Mouse (Mus musculus) forebrain, embryonic 15.5 days (tissue): Measurements from ENCODE around the gene Gimap1. TPM values are rescaled to one million over a fixed set of nuclear protein-coding genes. Genes with fewer than 3 reads are reported as not detected.
A peak's percentile ranks its signal among the peaks of the same experiment; 100 is the strongest.

ENCODE experiments used
- ATAC-seq: fragments of 200-750 bp; cut with Nextera tagmentation; replicated peaks from 2 replicates; pipeline ENCODE4 v1.8.0; 2017; ENCODE audit warnings: mild to moderate bottlenecking, moderate TSS enrichment, moderate library complexity
- H3K27ac ChIP-seq: fragments of 300-500 bp; sonication (generic); replicated peaks from 2 replicates; pipeline ENCODE4 v1.5.1; 2015; ENCODE audit warnings: mild to moderate bottlenecking, inconsistent platforms
- H3K27me3 ChIP-seq: fragments of 300-500 bp; sonication (generic); 2 replicates; pipeline ENCODE4 v1.6.1; 2015; ENCODE audit warnings: inconsistent platforms
- H3K36me3 ChIP-seq: fragments of 300-500 bp; sonication (generic); 2 replicates; pipeline ENCODE4 v1.6.1; 2015; ENCODE audit warnings: mild to moderate bottlenecking, inconsistent platforms
- H3K4me1 ChIP-seq: fragments of 300-500 bp; sonication (generic); 2 replicates; pipeline ENCODE4 v1.6.1; 2015; ENCODE audit warnings: inconsistent platforms
- H3K4me2 ChIP-seq: fragments of 300-500 bp; sonication (generic); replicated peaks from 2 replicates; pipeline ENCODE4 v1.6.1; 2015; ENCODE audit warnings: mild to moderate bottlenecking, inconsistent platforms
- H3K4me3 ChIP-seq: fragments of 300-500 bp; sonication (generic); 2 replicates; pipeline ENCODE4 v1.5.1; 2015; ENCODE audit warnings: mild to moderate bottlenecking, inconsistent platforms
- H3K9ac ChIP-seq: fragments of 300-500 bp; sonication (generic); replicated peaks from 2 replicates; pipeline ENCODE4 v1.6.1; 2015; ENCODE audit warnings: mild to moderate bottlenecking, inconsistent platforms
- H3K9me3 ChIP-seq: fragments of 300-500 bp; sonication (generic); 2 replicates; pipeline ENCODE4 v1.6.1; 2016; ENCODE audit warnings: inconsistent platforms
- WGBS: fragments of 180-500 bp; shearing (Covaris S2); methylation state at CpG from one replicate; pipeline ENCODE4 v1.1.7; 2015; ENCODE audit warnings: mixed read lengths; 5-methylcytosine and 5-hydroxymethylcytosine counted together
- polyA plus RNA-seq: library from polyadenylated mRNA; unstranded; fragments of >200 nt; fragmentation: Nextera tagmentation; extraction: Ambion mirVana; gene quantifications from 2 replicates; pipeline ENCODE4 v1.2.1, GENCODE M21; 2015

The Gimap1 gene
- polyA plus RNA-seq, 1 experiment from 2014 or later, result 4.1 TPM

DNA sequence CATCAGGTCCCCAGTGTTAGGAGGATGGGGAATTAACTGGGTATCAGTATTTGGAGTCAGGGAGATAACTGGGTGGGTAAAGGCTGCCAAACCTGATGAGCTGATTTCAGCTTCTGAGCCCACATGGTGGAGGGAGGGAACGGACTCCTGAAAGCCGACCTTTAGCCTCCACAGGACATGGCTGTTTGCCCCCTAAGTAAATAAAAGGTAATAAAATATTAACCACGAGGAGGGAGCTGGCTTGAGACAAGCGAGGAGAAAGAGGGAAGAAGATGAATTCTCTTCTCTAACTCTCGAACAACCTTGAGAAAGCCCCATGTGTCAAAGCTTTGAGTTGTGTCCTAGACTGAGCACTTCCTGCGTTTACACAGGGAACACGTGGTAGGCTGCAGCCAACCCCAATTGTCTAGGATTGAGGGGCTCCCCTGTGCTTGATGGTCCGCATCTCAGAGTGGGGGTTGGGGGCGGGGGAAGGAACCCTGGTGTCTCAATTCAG is 2.9 kb downstream of the Gimap1 start:
- no peak overlapping the region for H3K27ac ChIP-seq
- 46% methylated on average over 9 of the region's 9 CpGs for WGBS
- H3K27me3 ChIP-seq, result peaks cover 24% of the 10 kb centered on the region
- 0 out of 2 replicates have a peak, but pooled peaks cover 5% of the 10 kb centered on the region for H3K4me1 ChIP-seq
- peak overlapping the region; percentile 59; the same call in 1 of the 2 replicates for H3K4me2 ChIP-seq
- peak overlapping the region; percentile 48 for H3K4me3 ChIP-seq
- no peaks in the 10 kb centered on the region for H3K36me3 ChIP-seq
- ATAC-seq, result 0 out of 2 replicates have a peak, but pooled peaks have one; percentile 48
- H3K9ac ChIP-seq, result no peak overlapping the region
- no peaks in the 10 kb centered on the region for H3K9me3 ChIP-seq

DNA sequence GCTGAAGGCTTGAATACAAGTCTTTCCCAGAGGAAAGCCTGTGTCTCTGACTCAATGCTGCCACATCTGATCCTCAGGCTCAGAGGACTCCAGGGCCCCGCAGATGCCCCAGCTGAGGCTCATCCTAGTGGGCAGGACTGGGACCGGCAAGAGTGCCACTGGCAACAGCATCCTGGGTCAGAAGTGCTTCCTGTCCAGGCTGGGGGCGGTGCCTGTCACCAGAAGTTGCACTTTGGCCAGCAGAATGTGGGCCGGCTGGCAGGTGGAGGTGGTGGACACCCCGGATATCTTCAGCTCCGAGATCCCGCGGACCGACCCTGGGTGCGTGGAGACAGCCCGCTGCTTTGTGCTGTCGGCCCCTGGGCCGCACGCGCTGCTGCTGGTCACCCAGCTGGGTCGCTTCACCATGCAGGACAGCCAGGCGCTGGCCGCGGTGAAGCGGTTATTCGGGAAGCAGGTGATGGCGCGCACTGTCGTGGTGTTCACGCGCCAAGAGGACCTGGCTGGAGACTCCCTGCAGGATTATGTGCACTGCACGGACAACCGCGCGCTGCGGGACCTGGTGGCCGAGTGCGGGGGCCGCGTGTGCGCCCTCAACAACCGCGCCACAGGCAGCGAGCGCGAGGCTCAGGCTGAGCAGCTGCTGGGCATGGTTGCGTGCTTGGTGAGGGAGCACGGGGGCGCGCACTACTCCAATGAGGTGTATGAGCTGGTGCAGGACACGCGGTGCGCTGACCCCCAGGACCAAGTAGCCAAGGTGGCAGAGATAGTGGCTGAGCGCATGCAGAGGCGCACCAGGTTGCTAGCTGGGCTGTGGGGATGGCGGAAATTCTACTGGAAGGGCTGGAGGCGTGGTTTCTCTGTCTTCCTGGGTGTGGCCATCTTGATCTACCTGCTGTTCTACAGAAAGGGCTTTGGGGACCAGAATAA is 3.8 kb downstream of the Gimap1 start:
- H3K4me3 ChIP-seq, result peak overlapping the region; percentile 48
- H3K9me3 ChIP-seq, result no peaks in the 10 kb centered on the region
- peaks cover 24% of the 10 kb centered on the region for H3K27me3 ChIP-seq
- H3K27ac ChIP-seq, result no peak overlapping the region
- 0 out of 2 replicates have a peak, but pooled peaks cover 5% of the 10 kb centered on the region for H3K4me1 ChIP-seq
- H3K36me3 ChIP-seq, result no peaks in the 10 kb centered on the region
- H3K4me2 ChIP-seq, result peak overlapping the region; percentile 59
- peak; percentile 70 for ATAC-seq
- peak overlapping the region; percentile 40 for H3K9ac ChIP-seq
- 1% methylated on average over 52 of the region's 52 CpGs for WGBS

DNA sequence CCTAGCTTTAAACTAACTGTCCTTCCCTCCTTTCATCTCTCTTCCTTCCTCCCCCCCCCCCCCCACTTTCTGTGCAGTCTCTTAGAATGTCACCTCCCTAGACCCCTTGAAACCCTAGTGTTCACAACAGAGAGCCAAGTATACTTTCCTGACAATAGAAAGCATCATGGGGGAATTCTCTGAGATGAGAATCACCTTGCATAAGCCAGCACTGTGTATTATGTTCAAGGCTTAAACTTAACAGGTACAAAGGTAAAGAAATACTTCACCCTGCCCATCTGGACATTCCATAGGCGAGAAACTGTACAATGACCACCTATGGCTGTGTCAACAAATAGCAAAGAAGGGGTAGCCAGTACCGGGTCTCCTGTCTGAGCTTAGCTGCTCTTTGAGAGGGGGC is 6.6 kb downstream of the Gimap1 start:
- Histone ChIP-seq H3K27ac (no peak overlapping the region), H3K36me3 (no peaks in the 10 kb centered on the region), H3K27me3 (peaks cover 24% of the 10 kb centered on the region), H3K4me1 (0 out of 2 replicates have a peak, but pooled peaks cover 5% of the 10 kb centered on the region), H3K9ac (no peak overlapping the region), H3K4me2 (no peak overlapping the region), H3K9me3 (no peaks in the 10 kb centered on the region), H3K4me3 (no peak overlapping the region)
- ATAC-seq, result no peak
- WGBS, result 62% methylated on average over 2 of the region's 2 CpGs

DNA sequence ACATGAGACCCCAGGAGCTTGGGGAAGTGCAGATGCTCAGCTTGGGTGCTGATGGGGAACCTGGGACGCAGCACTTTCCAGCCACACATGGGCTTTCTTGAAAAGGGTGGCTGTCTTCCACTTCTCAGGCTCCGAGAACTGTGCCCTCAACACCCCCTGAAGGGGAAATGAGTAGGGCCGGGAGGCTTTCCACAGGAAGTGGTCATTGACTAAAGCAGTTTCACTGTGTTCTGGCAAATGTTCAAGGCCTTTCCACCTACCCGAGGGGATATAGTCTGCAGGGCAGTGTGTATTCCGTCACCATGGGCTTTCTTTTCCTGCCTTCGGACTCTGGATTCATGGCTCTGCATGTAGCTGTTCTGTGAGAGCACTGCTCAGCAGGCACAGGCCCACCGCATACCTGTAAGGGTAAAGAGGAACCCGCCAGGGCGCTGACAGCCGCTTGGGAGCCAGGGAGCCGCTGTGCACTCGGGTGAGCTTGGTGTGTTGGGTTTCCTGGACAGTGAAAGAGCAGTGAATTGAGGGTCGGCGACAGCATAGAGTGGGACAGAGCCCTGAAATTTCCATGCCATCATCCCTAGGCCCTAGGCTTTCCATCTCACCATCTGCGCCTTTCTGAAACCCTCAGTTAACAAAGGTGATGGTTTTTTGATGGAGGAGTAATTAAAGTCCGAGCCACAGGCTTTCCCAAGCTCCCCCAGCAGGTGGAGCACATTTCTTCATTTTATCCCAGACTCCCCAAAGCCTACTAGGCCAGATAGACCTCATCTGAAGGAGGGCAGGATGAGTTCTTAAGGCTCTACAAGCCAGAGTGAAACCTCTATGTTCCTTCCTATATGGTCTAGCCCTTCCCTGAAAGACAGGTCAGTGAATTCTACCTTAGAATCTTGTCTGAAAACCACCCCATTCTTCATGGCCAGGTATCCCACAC is 7.4 kb downstream of the Gimap1 start, which contains the start of gene Gimap5:
Gimap5 (plus strand) TSS at position 239 of the 931 bp plus-strand sequence.
- H3K9me3 ChIP-seq, result no peaks in the 10 kb centered on the region
- H3K36me3 ChIP-seq, result no peaks in the 10 kb centered on the region
- H3K9ac ChIP-seq, result no peak within 1 kb of the TSS
- 47% methylated on average over 16 of the region's 16 CpGs for WGBS
- peaks cover 24% of the 10 kb centered on the region for H3K27me3 ChIP-seq
- H3K4me3 ChIP-seq, result no peak within 1 kb of the TSS
- 0 out of 2 replicates have a peak within 1 kb of the TSS, but pooled peaks have one; percentile 6 for H3K4me2 ChIP-seq
- H3K4me1 ChIP-seq, result 0 out of 2 replicates have a peak, but pooled peaks cover 5% of the 10 kb centered on the region
- ATAC-seq, result no peak
- H3K27ac ChIP-seq, result no peak within 1 kb of the TSS

DNA sequence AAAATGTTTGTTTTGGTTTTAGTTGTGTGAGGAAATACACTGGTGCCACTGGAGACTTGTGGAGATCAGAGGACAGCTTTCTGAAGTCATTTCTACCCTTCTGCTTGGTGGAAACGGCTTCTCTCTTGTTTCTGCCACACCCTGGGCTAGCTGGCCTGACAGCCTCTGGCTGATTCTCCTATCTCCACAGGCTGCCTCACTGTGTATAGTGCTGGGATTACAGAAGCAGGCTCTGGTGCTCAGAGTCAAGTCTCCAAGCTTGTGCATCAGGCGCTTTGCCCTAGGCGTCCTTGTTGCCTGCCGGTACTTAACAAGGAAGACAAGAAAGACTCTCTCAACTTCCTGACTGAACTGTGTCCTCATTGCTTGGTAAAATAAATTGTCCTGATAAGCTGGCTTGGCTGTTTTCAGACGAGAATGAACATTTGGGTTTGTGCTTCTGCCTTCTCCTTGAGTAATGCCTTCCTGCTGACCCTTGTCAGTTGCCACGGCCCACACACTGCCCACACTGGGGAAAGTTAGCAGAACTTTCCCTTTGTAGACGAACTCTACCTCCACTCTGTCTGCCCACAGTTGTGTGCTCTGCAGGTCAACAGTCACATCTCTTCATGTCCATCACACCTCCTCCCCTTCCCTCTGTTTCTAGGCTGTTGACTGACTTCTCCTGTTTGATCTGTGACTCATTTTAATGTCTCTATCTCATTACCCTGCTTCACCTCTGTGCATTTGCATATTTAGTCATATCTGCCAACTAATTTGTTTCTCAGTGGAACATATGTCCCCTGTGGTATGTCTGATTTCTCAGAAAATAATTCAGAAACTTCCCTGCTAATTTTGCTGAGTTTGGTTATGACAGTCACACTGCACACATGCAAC is 8.5 kb downstream of the Gimap1 start:
- Histone ChIP-seq H3K9me3 (no peaks in the 10 kb centered on the region), H3K4me1 (0 out of 2 replicates have a peak, but pooled peaks cover 4% of the 10 kb centered on the region), H3K36me3 (no peaks in the 10 kb centered on the region), H3K4me2 (no peak overlapping the region), H3K27me3 (peaks cover 15% of the 10 kb centered on the region), H3K9ac (no peak overlapping the region), H3K4me3 (no peak overlapping the region), H3K27ac (no peak overlapping the region)
- 82% methylated on average over 7 of the region's 7 CpGs for WGBS
- no peak for ATAC-seq

DNA sequence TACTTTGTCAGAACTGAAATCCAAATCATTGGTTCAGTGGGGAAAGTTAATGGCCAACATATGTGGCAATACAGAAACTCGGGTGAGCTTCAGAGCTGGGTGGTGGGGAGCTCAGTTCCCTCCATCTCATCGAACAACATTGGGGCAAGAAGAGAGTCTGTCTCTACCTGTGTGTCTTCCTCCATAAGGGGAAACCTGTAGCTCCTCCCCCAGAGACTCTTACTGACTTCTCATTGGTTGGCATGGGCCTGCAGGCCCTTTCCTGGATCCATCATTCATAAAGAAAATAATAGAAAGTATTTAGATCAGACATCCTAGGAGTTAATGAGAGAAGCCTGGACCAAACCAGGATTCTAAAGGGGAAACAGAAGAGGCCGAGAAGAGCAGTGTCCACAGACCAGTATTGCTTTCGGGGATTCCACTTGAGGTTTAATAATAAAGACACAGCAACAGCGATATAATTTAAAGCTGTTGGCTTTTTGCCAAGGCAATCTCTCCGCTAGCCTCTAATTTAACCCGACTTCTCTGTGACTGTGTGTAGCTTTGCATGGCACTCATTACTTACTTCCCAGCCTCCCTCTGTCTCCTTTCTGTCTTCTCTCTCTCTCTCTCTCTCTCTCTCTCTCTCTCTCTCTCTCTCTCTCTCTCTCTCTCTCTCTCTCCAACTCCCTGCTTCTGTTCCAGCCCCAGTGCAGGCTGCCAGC is 24.9 kb downstream of the Gimap1 start:
- Histone ChIP-seq H3K4me3 (no peak overlapping the region), H3K27me3 (no peaks in the 10 kb centered on the region), H3K9me3 (no peaks in the 10 kb centered on the region), H3K36me3 (no peaks in the 10 kb centered on the region), H3K9ac (no peak overlapping the region), H3K27ac (no peak overlapping the region), H3K4me2 (no peak overlapping the region), H3K4me1 (0 out of 2 replicates have a peak, but pooled peaks cover 2% of the 10 kb centered on the region)
- WGBS, result 55% methylated on average over 7 of the region's 7 CpGs
- ATAC-seq, result no peak

DNA sequence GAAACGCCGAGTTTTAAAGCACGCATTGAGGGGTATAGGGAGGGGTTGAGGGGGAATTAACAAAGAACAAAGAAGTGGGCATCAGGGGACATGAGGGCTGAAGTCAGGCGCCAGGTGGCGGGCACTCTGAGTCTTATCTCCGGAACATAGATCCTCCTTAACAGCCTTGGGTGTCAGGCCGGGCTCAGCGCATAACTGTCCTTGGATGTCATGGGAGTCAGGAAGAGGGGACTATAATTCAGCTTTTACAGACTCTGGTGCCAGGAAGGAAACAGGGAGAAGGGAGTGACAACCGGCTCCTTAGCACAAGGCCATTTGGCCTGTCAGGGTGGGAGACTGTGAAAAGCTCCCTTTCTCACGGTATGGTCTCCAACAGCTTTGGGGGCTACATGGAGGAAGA is 25.6 kb downstream of the Gimap1 start:
- Histone ChIP-seq H3K27me3 (no peaks in the 10 kb centered on the region), H3K4me2 (no peak overlapping the region), H3K9me3 (no peaks in the 10 kb centered on the region), H3K27ac (no peak overlapping the region), H3K36me3 (no peaks in the 10 kb centered on the region), H3K9ac (no peak overlapping the region), H3K4me1 (0 out of 2 replicates have a peak, but pooled peaks cover 2% of the 10 kb centered on the region), H3K4me3 (no peak overlapping the region)
- ATAC-seq, result no peak
- WGBS, result 93% methylated on average over 10 of the region's 10 CpGs

DNA sequence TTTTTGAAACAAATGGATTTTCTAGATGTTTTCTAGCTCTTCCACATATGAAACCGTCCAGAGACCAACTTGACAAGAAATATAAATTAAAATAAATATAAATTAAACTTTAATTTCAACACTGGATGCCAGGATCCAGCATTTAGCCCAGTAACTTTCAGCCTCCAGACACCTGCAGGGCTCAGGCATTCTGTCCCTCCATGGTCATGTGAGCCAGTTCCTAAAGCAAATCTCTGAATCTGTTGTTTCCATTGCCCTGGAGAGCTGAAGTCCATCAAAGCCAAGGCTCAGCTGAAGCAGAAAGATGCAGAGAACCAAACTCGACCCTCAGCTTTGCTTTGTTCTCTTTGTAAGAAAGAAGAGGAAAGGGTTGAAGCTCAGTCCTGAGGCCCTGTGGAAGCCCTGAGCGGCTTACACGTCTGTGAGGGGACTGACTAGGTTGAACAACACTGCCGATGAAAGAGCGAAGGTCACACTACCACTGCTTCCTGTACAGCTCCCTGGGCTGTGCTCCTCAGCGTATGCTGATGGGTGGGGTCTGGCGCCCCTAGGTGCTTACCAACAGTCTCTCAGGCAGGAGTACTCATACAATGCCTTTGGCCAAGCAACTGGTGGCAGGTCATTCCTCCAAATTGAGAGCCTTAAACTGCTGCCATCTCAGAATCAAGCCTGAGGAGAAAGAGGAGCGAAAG is 29.5 kb downstream of the Gimap1 start:
- WGBS, result 71% methylated on average over 9 of the region's 9 CpGs

DNA sequence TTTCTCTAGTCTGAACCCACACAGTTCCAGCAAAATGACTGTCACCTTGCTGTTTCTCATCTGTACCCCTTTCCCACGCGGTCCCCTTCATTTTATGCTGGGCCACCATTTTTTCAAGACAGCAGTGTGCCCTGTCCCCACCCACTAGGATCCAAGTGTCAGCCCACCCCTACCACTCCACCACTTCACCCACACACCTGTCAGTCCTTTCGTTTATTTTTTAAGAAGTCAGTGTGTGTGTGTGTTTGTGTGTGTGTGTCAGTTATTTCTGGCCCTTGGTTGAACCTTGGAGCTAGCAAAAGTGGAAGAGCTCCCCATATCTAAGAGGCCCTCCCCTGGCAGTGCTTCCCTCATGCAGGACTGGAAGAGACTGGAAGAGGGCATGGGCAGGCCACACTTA is 30.1 kb downstream of the Gimap1 start:
- H3K4me2 ChIP-seq, result no peak overlapping the region
- H3K4me1 ChIP-seq, result peaks cover 2% of the 10 kb centered on the region; the same call in 1 of the 2 replicates
- H3K27ac ChIP-seq, result no peak overlapping the region
- no peak for ATAC-seq
- H3K4me3 ChIP-seq, result no peak overlapping the region
- 91% methylated on average over 3 of the region's 3 CpGs for WGBS
- H3K9me3 ChIP-seq, result no peaks in the 10 kb centered on the region
- H3K9ac ChIP-seq, result no peak overlapping the region
- H3K36me3 ChIP-seq, result no peaks in the 10 kb centered on the region
- no peaks in the 10 kb centered on the region for H3K27me3 ChIP-seq

More for the DNA sequence above, 29.5 kb downstream of the Gimap1 start:
- H3K4me1 ChIP-seq, result peaks cover 4% of the 10 kb centered on the region; the same call in 1 of the 2 replicates
- H3K27ac ChIP-seq, result no peak overlapping the region
- H3K9ac ChIP-seq, result no peak overlapping the region
- H3K4me2 ChIP-seq, result no peak overlapping the region
- H3K9me3 ChIP-seq, result no peaks in the 10 kb centered on the region
- H3K27me3 ChIP-seq, result no peaks in the 10 kb centered on the region
- no peaks in the 10 kb centered on the region for H3K36me3 ChIP-seq
- ATAC-seq, result no peak
- H3K4me3 ChIP-seq, result no peak overlapping the region

DNA sequence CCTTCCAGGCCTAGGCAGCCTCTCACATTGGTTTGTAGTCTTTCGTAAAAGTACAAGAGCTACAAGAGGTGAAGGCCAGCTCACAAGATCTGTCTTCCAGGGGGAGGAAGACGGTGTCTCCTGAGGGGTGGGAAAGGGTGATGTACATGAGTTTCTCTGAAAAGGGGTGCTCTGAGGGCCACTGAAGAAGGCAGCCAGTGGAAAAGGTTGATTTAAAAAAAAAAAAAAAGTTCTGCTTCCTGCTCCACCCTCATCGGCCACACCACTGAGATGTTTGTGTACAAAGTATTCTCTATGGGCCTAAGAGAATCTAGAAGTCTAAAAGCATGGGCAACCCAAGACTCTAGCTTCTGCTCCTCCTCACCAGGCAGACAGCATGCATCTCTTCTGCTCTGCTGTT is 31.8 kb downstream of the Gimap1 start, which contains the start of gene Gimap3:
Gimap3 (minus strand) TSS at position 156 of the 400 bp plus-strand sequence.
- Histone ChIP-seq H3K4me1 (peaks cover 2% of the 10 kb centered on the region; the same call in 1 of the 2 replicates), H3K4me2 (no peak within 1 kb of the TSS), H3K27ac (no peak within 1 kb of the TSS), H3K27me3 (no peaks in the 10 kb centered on the region), H3K36me3 (no peaks in the 10 kb centered on the region), H3K9me3 (no peaks in the 10 kb centered on the region), H3K4me3 (no peak within 1 kb of the TSS), H3K9ac (no peak within 1 kb of the TSS)
- whole genome bisulfite sequencing, result 93% methylated on average over 3 of the region's 3 CpGs
- ATAC-seq, result no peak
